Mouse (Mus musculus) heart, embryonic 12.5 days (tissue): ENCODE data around the gene Gas6. TPM values are rescaled to one million over a fixed set of nuclear protein-coding genes. Genes with fewer than 3 reads are reported as not detected.

Experiments
- polyA plus RNA-seq: library from polyadenylated mRNA; unstranded; fragments of >200 nt; fragmentation: Nextera tagmentation; extraction: Ambion mirVana; gene quantifications from 2 replicates; pipeline ENCODE4 v1.2.1, GENCODE M21; 2016

The Gas6 gene
- polyA plus RNA-seq, 1 experiment from 2014 or later: 60.7 TPM

Other genes starting within 250 kb of the Gas6 start
- gene Adprhl1, start 240.3 kb downstream of the Gas6 start, polyA plus RNA-seq: 167 and 180 TPM in 2 replicates
- gene Dcun1d2, start 206.4 kb downstream of the Gas6 start, polyA plus RNA-seq: 28.3 and 29.6 TPM in 2 replicates
- 34.5 and 41.2 TPM in 2 replicates for gene Tmco3, start 206.3 kb downstream of the Gas6 start, polyA plus RNA-seq
- 105 and 114 TPM in 2 replicates for gene Tfdp1, start 155.7 kb downstream of the Gas6 start, polyA plus RNA-seq
- gene Atp4b, start 97.7 kb downstream of the Gas6 start, polyA plus RNA-seq: 0.36 TPM in 1 of 2 replicates, not detected in the other
- not detected in 2 replicates for gene Grk1, start 89.4 kb downstream of the Gas6 start, polyA plus RNA-seq
- gene Tmem255b, start 59.3 kb downstream of the Gas6 start, polyA plus RNA-seq: 0.38 and 0.53 TPM in 2 replicates
- not detected in 2 replicates for gene 1700029H14Rik, start 68.0 kb upstream of the Gas6 start, polyA plus RNA-seq
- gene Rasa3, start 183.1 kb upstream of the Gas6 start, polyA plus RNA-seq: 35.1 and 41.5 TPM in 2 replicates
- gene Cfap97d2, start 211.4 kb upstream of the Gas6 start, polyA plus RNA-seq: 0.26 TPM in 1 of 2 replicates, not detected in the other